12 mouse cellular contexts compared by ENCODE assay signal in the genomic region with DNA sequence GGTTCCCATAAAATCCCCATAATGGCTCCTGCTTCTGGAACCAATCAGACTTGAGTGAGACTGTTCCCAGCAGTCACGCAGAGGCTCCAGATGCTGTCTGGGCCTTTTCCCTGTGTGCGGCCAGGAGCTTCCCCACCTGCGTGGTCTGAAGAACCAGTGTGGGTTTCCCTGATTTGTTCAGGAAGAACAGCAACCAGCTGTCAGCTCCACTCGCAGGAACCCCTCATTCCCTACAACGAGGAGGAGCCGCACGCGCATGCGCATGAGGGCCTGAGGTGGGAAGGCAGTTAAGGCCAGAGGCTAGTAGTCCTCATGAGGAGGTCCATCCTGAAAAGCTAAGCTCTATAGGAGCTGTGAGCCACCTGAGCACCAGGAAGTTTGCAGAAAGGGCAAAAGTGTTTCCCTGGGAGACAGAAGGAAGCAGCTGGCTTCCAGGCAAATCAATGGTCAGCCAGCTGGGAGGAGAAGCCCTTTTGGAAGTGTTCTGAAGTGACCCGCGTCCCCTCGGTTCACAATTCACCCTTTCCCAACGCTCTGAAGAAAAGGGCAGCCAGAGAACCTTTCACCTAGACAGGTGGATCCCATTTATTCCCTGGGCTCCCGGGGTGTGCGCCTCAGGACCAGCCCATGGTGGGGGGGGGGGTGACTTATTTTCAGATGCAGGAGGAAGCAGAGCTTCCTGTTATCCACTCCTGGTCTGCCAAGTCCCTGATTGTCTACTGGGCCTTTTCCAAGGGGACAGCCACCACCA. TPM values are rescaled to one million over a fixed set of nuclear protein-coding genes. Genes with fewer than 3 reads are reported as not detected.
DNase-seq lines count a peak whose midpoint lies in the region; ATAC-seq lines count a peak whose summit lies in the region.
"Had no signal": no experiment of that assay in that cellular context is flagged by ENCODE, and none has a peak within 500 bp of the region (broad histone marks: within the 10 kb centered on the region; RNA-seq: fewer than 3 reads in every experiment).

No protein-coding gene starts in this region.

- no peaks in the 10 kb centered on the region for H3K9me3 ChIP-seq in heart, embryonic 12.5 days (replicated peaks)
- H3K9me3 ChIP-seq: midbrain, embryonic 12.5 days had no signal

- H3K27me3 ChIP-seq in heart, embryonic 12.5 days (replicated peaks), result peaks cover 8% of the 10 kb centered on the region

- H3K27ac ChIP-seq in heart, embryonic 12.5 days (ENCODE audit: poor library complexity, severe bottlenecking), result no peak overlapping the region
- H3K27ac ChIP-seq: kidney, postnatal 0 days; midbrain, embryonic 12.5 days had no signal

- H3K9ac ChIP-seq in heart, embryonic 12.5 days, result no peak overlapping the region
- H3K9ac ChIP-seq: midbrain, embryonic 12.5 days had no signal

- H3K4me1 ChIP-seq in heart, embryonic 12.5 days (replicated peaks), result peaks cover 17% of the 10 kb centered on the region

- no peak for ATAC-seq in heart, embryonic 12.5 days (ENCODE audit: insufficient number of reproducible peaks, low FRiP score)
- ATAC-seq: CD4-positive, CD25-positive, alpha-beta regulatory T cell, adult 4 months had no signal

- DNase-seq in heart, adult 11 months, result peak; percentile 98
- DNase-seq in R1 (ENCODE audit: low read depth, low spot score), result peak; percentile 73
- DNase-seq in gastrocnemius, postnatal 10 days, result peak; percentile 68
- DNase-seq in kidney, postnatal 36 days, result peak; percentile 48 to 62
- DNase-seq in Muller cell, postnatal 12 days (ENCODE audit: inconsistent ontology term), result no peak
- DNase-seq in urinary bladder, adult 18-20 months (ENCODE audit: low spot score in 2 of 2), result no peak
- DNase-seq in frontal cortex, postnatal 36 days (ENCODE audit: low spot score in 2 of 2), result no peak
- DNase-seq: right cerebral cortex, adult 18-20 months had no signal

- no peaks in the 10 kb centered on the region for H3K36me3 ChIP-seq in heart, embryonic 12.5 days
- H3K36me3 ChIP-seq: midbrain, embryonic 12.5 days had no signal

- WGBS in heart, embryonic 12.5 days, result 65% methylated on average over 15 of the region's 15 CpGs

- no peak overlapping the region for H3K4me2 ChIP-seq in heart, embryonic 12.5 days
- H3K4me2 ChIP-seq: midbrain, embryonic 12.5 days had no signal

- H3K4me3 ChIP-seq in heart, embryonic 12.5 days, result no peak overlapping the region
- H3K4me3 ChIP-seq: midbrain, embryonic 12.5 days had no signal

RNA-seq across cellular contexts. Expression of gene Psen2, which starts 23.0 kb away (rescaled TPM):
- 13.8 and 15.1 TPM in 2 replicates for polyA plus RNA-seq in heart, embryonic 12.5 days (2016; fragmentation: Nextera tagmentation; extraction: Ambion mirVana)
- 10 to 100 TPM; 11.3 to 11.7 TPM for total RNA-seq in gastrocnemius, postnatal 10 days (2021)

RNA-seq across cellular contexts. Expression of gene Itpkb, which starts 44.0 kb away (rescaled TPM):
- 7.2 and 9.1 TPM in 2 replicates for polyA plus RNA-seq in heart, embryonic 12.5 days (2016; fragmentation: Nextera tagmentation; extraction: Ambion mirVana)
- total RNA-seq in gastrocnemius, postnatal 10 days (2021), result 10 to 100 TPM; 30.1 to 38.7 TPM

Comparison
In these comparisons a context has a peak if more than half of its experiments do, and no peak if none do; other contexts are left out.
1. DNase-seq: peak in heart, adult 11 months (single experiment), R1 (single experiment), gastrocnemius, postnatal 10 days (single experiment) and kidney, postnatal 36 days (2 of 2); none in Muller cell, postnatal 12 days (single experiment), urinary bladder, adult 18-20 months (0 of 2) and frontal cortex, postnatal 36 days (0 of 2).